Mouse (Mus musculus): ENCODE data around the gene 1600002K03Rik.

Gene 1600002K03Rik

GRCm38 (mm10) chr10:80172527-80173292 is at the start of gene 1600002K03Rik:
Gene 1600002K03Rik (plus strand): TSS chr10:80172944.
- peak; percentile 94 for DNase-seq

- no peak for DNase-seq
These were observed 48.7 kb upstream of the 1600002K03Rik start for GRCm38 (mm10) chr10:80123932-80124562.

- no peak for DNase-seq
These were observed 44.8 kb upstream of the 1600002K03Rik start for GRCm38 (mm10) chr10:80127920-80128319.

- DNase-seq: no peak
These were observed 42.9 kb upstream of the 1600002K03Rik start for GRCm38 (mm10) chr10:80129846-80130245.

- DNase-seq: no peak
These were observed 42.2 kb upstream of the 1600002K03Rik start for GRCm38 (mm10) chr10:80130403-80131031.

GRCm38 (mm10) chr10:80131316-80131951 is 41.3 kb upstream of the 1600002K03Rik start:
- DNase-seq: no peak

GRCm38 (mm10) chr10:80131952-80132350 is 40.8 kb upstream of the 1600002K03Rik start:
- no peak for DNase-seq

GRCm38 (mm10) chr10:80133226-80133849 is 39.4 kb upstream of the 1600002K03Rik start:
- DNase-seq: no peak

- no peak for DNase-seq
These were observed 38.3 kb upstream of the 1600002K03Rik start for GRCm38 (mm10) chr10:80134421-80134820.

GRCm38 (mm10) chr10:80135161-80135560 is 37.6 kb upstream of the 1600002K03Rik start:
- DNase-seq: no peak

- DNase-seq: no peak
These were observed 37.1 kb upstream of the 1600002K03Rik start for GRCm38 (mm10) chr10:80135641-80136040.

GRCm38 (mm10) chr10:80136179-80136951 is 36.4 kb upstream of the 1600002K03Rik start:
- DNase-seq: no peak

GRCm38 (mm10) chr10:80136952-80137625 is 35.7 kb upstream of the 1600002K03Rik start:
- peak; percentile 73 for DNase-seq

- peak; percentile 72 for DNase-seq
These were observed 34.9 kb upstream of the 1600002K03Rik start for GRCm38 (mm10) chr10:80137626-80138552.

- peak; percentile 74 for DNase-seq
These were observed 33.9 kb upstream of the 1600002K03Rik start, which contains the start of gene Atp5d for GRCm38 (mm10) chr10:80138553-80139438. Gene Atp5d (plus strand): TSS chr10:80138632.

- no peak for DNase-seq
These were observed 33.3 kb upstream of the 1600002K03Rik start for GRCm38 (mm10) chr10:80139439-80139775.

- no peak for DNase-seq
These were observed 32.6 kb upstream of the 1600002K03Rik start for GRCm38 (mm10) chr10:80139975-80140665.

- no peak for DNase-seq
These were observed 32.1 kb upstream of the 1600002K03Rik start, which contains the start of gene Cbarp for GRCm38 (mm10) chr10:80140666-80141035. Gene Cbarp (minus strand): TSS chr10:80140835.

- peak; percentile 98 for DNase-seq
These were observed 31.5 kb upstream of the 1600002K03Rik start for GRCm38 (mm10) chr10:80141243-80141642.

Measured in layer of hippocampus, adult 9-11 months (tissue).